Mouse (Mus musculus) thymus, postnatal 14 days (tissue): ENCODE data around the gene Stk40.
A peak's percentile ranks its signal among the peaks of the same experiment; 100 is the strongest.

Source experiments
- DNase-seq: peaks from one replicate; pipeline ENCODE4 v3.0.0; 2021

The Stk40 gene

GRCm38 (mm10) chr4:126130502-126130901 lies 26.7 kb downstream of the Stk40 start:
- no peak for DNase-seq

GRCm38 (mm10) chr4:126131290-126132121 lies 27.7 kb downstream of the Stk40 start:
- no peak for DNase-seq

- no peak for DNase-seq
Measured at GRCm38 (mm10) chr4:126132636-126133264, 29.0 kb downstream of the Stk40 start.

GRCm38 (mm10) chr4:126134236-126134635 lies 30.5 kb downstream of the Stk40 start:
- DNase-seq: no peak

GRCm38 (mm10) chr4:126134639-126135038 lies 30.9 kb downstream of the Stk40 start:
- DNase-seq: no peak

- no peak for DNase-seq
Measured at GRCm38 (mm10) chr4:126137773-126138172, 34.0 kb downstream of the Stk40 start.

- DNase-seq: no peak
Measured at GRCm38 (mm10) chr4:126141021-126141420, 37.3 kb downstream of the Stk40 start.

GRCm38 (mm10) chr4:126145396-126145795 lies 41.6 kb downstream of the Stk40 start:
- DNase-seq: no peak

- no peak for DNase-seq
Measured at GRCm38 (mm10) chr4:126146974-126147532, 43.3 kb downstream of the Stk40 start.

GRCm38 (mm10) chr4:126147533-126148160 lies 43.9 kb downstream of the Stk40 start, which contains the start of gene Eva1b:
TSS of gene Eva1b (plus strand) at chr4:126147744.
- DNase-seq: peak; percentile 40

- DNase-seq: peak; percentile 85
Measured at GRCm38 (mm10) chr4:126148161-126148961, 44.6 kb downstream of the Stk40 start.

- DNase-seq: peak; percentile 24
Measured at GRCm38 (mm10) chr4:126149041-126149676, 45.4 kb downstream of the Stk40 start.

- no peak for DNase-seq
Measured at GRCm38 (mm10) chr4:126149798-126150197, 46.0 kb downstream of the Stk40 start.

- DNase-seq: peak; percentile 19
Measured at GRCm38 (mm10) chr4:126150297-126150948, 46.7 kb downstream of the Stk40 start.

GRCm38 (mm10) chr4:126150949-126151320 lies 47.2 kb downstream of the Stk40 start:
- no peak for DNase-seq

GRCm38 (mm10) chr4:126151701-126152440 lies 48.1 kb downstream of the Stk40 start:
- no peak for DNase-seq

GRCm38 (mm10) chr4:126152864-126153263 lies 49.1 kb downstream of the Stk40 start:
- DNase-seq: no peak

GRCm38 (mm10) chr4:126155183-126155582 lies 51.4 kb downstream of the Stk40 start:
- DNase-seq: no peak

- no peak for DNase-seq
Measured at GRCm38 (mm10) chr4:126155869-126156268, 52.1 kb downstream of the Stk40 start.

GRCm38 (mm10) chr4:126156617-126157016 lies 52.9 kb downstream of the Stk40 start:
- DNase-seq: peak; percentile 41

GRCm38 (mm10) chr4:126157562-126157961 lies 53.8 kb downstream of the Stk40 start:
- peak; percentile 48 for DNase-seq
